Mouse (Mus musculus) testis, adult 2 months (tissue): ENCODE results near the gene Fstl4. TPM values are rescaled to one million over a fixed set of nuclear protein-coding genes. Genes with fewer than 3 reads are reported as not detected.

Experiments
- H3K27ac ChIP-seq: fragments of 200-500 bp; 2 replicates; pipeline ENCODE4 v1.5.1; 2012; ENCODE audit warnings: low read depth, low read length; ENCODE audit not compliant: control insufficient read depth, insufficient read depth
- H3K27me3 ChIP-seq: fragments of 200-500 bp; 2 replicates; pipeline ENCODE4 v1.6.1; 2012; ENCODE audit warnings: mild to moderate bottlenecking, low read length, moderate library complexity; ENCODE audit not compliant: control insufficient read depth, insufficient read depth
- H3K36me3 ChIP-seq: fragments of 200-500 bp; 2 replicates; pipeline ENCODE4 v1.6.1; 2012; ENCODE audit warnings: mild to moderate bottlenecking, low read length; ENCODE audit not compliant: control insufficient read depth, insufficient read depth
- H3K4me1 ChIP-seq: fragments of 200-500 bp; 2 replicates; pipeline ENCODE4 v1.6.1; 2012; ENCODE audit warnings: low read length; ENCODE audit not compliant: control insufficient read depth, insufficient read depth
- H3K4me3 ChIP-seq: fragments of 200-500 bp; 2 replicates; pipeline ENCODE4 v1.5.1; 2012; ENCODE audit warnings: low read depth, mild to moderate bottlenecking, low read length, moderate library complexity, mixed read lengths; ENCODE audit not compliant: control insufficient read depth
- CTCF ChIP-seq: fragments of 200-500 bp; IDR thresholded peaks from 2 replicates; pipeline ENCODE4 v1.5.1; 2012; ENCODE audit warnings: low read depth, mild to moderate bottlenecking, inconsistent platforms, low read length, moderate library complexity; ENCODE audit not compliant: control insufficient read depth, insufficient read depth, insufficient replicate concordance
- POLR2A ChIP-seq: fragments of 200-500 bp; IDR thresholded peaks from 2 replicates; pipeline ENCODE4 v1.6.1; 2012; ENCODE audit warnings: low read depth, mild to moderate bottlenecking, inconsistent platforms, low read length, moderate library complexity; ENCODE audit not compliant: control insufficient read depth
- polyA plus RNA-seq: library from polyadenylated mRNA; depleted of rRNA; stranded (reverse); fragments of >200 nt; gene quantifications from 2 replicates; pipeline ENCODE4 v1.2.3, GENCODE M21; 2012

Fstl4 gene
- polyA plus RNA-seq, 1 experiment = 0.22 TPM

DNA sequence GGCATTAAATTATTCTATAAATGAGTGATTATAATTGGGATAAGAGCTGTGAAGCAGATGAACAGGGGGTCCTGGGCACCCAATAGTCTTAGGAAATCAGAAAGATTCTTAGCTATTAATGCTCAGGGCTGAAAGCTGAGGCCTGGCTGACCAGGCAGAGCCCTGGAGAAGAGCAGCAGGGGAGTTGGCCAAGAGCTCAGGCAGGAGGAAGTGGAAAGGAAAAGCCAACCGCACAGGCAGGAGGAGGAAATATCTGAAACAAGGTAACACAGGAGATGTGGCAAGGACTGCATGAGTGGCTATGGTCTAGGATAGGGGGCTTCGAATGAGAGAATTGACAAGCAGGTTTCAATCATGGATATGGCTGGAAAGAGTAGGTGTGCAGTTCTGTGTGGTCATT, 115.5 kb downstream of the Fstl4 start:
- H3K4me3 ChIP-seq = no peak overlapping the region
- no peak for TF ChIP-seq CTCF
- TF ChIP-seq POLR2A = no peak
- no peaks in the 10 kb centered on the region for H3K27me3 ChIP-seq
- no peaks in the 10 kb centered on the region for H3K4me1 ChIP-seq
- no peak overlapping the region for H3K27ac ChIP-seq
- no peaks in the 10 kb centered on the region for H3K36me3 ChIP-seq

GRCm38 (mm10) chr11:52886559-52887303, 122.3 kb downstream of the Fstl4 start:
- Histone ChIP-seq H3K4me1 (no peaks in the 10 kb centered on the region), H3K27me3 (no peaks in the 10 kb centered on the region), H3K27ac (no peak overlapping the region), H3K36me3 (no peaks in the 10 kb centered on the region), H3K4me3 (no peak overlapping the region)
- TF ChIP-seq POLR2A (no peak), CTCF (no peak)

GRCm38 (mm10) chr11:52888150-52888549, 123.7 kb downstream of the Fstl4 start:
- H3K36me3 ChIP-seq = no peaks in the 10 kb centered on the region
- no peak overlapping the region for H3K4me3 ChIP-seq
- no peak overlapping the region for H3K27ac ChIP-seq
- no peak for TF ChIP-seq CTCF
- TF ChIP-seq POLR2A = no peak
- H3K4me1 ChIP-seq = no peaks in the 10 kb centered on the region
- H3K27me3 ChIP-seq = no peaks in the 10 kb centered on the region

DNA sequence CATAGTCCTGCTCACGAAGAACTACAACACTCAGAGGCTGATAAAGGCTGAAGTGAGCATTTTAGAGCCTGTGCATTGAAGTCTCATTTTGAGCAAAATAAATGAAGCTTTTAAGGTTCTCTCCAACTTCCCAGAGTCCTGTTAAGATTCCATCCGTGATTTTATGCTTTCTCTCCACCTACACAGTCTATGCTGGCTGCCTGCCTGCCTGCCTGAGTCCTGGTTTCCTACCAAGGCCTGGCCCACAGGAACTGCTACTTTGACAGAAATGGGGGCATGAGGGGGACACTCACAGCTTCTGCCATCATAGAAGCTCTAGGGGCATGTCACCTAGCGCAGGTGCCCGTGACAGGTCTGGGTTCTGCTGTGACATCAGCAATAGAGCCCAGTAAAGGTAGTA, 125.1 kb downstream of the Fstl4 start:
- Histone ChIP-seq H3K27me3 (no peaks in the 10 kb centered on the region), H3K27ac (no peak overlapping the region), H3K36me3 (no peaks in the 10 kb centered on the region), H3K4me1 (no peaks in the 10 kb centered on the region), H3K4me3 (no peak overlapping the region)
- TF ChIP-seq CTCF = no peak
- no peak for TF ChIP-seq POLR2A

GRCm38 (mm10) chr11:52890156-52890555, 125.7 kb downstream of the Fstl4 start:
- H3K36me3 ChIP-seq = no peaks in the 10 kb centered on the region
- H3K4me3 ChIP-seq = no peak overlapping the region
- H3K4me1 ChIP-seq = no peaks in the 10 kb centered on the region
- H3K27ac ChIP-seq = no peak overlapping the region
- TF ChIP-seq CTCF (no peak), POLR2A (no peak)
- no peaks in the 10 kb centered on the region for H3K27me3 ChIP-seq

DNA sequence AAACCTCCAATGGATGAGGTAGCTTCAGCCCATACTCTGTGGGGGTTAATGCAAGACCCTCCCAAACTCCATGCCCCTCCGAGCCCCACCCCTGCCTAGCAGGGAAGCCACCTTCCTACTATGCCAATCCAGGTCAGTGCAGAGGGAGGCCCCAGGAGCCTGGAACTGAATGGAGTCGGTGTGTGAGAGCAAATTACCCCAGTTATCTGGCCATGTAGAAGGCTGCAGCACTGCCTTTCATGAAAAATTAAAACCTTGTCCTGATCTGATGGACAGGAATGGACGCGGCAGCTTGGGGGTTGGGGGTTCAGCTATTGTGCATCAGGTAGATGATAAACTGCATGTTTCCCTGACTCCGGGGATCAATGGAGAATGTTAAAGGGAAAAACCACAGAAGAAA, 139.7 kb downstream of the Fstl4 start:
- Histone ChIP-seq H3K4me3 (no peak overlapping the region), H3K36me3 (no peaks in the 10 kb centered on the region), H3K27me3 (no peaks in the 10 kb centered on the region), H3K4me1 (no peaks in the 10 kb centered on the region), H3K27ac (no peak overlapping the region)
- TF ChIP-seq CTCF (no peak), POLR2A (no peak)

GRCm38 (mm10) chr11:52910788-52911187, 146.4 kb downstream of the Fstl4 start:
- no peak overlapping the region for H3K27ac ChIP-seq
- no peak for TF ChIP-seq CTCF
- TF ChIP-seq POLR2A = no peak
- no peak overlapping the region for H3K4me3 ChIP-seq
- H3K4me1 ChIP-seq = no peaks in the 10 kb centered on the region
- H3K27me3 ChIP-seq = no peaks in the 10 kb centered on the region
- H3K36me3 ChIP-seq = no peaks in the 10 kb centered on the region

- Histone ChIP-seq H3K27me3 (no peaks in the 10 kb centered on the region), H3K36me3 (no peaks in the 10 kb centered on the region), H3K4me3 (no peak overlapping the region), H3K27ac (no peak overlapping the region), H3K4me1 (peaks cover 4% of the 10 kb centered on the region; the same call in 1 of the 2 replicates)
- TF ChIP-seq POLR2A = no peak
- no peak for TF ChIP-seq CTCF
These were observed 150.0 kb downstream of the Fstl4 start for GRCm38 (mm10) chr11:52914431-52914830.

DNA sequence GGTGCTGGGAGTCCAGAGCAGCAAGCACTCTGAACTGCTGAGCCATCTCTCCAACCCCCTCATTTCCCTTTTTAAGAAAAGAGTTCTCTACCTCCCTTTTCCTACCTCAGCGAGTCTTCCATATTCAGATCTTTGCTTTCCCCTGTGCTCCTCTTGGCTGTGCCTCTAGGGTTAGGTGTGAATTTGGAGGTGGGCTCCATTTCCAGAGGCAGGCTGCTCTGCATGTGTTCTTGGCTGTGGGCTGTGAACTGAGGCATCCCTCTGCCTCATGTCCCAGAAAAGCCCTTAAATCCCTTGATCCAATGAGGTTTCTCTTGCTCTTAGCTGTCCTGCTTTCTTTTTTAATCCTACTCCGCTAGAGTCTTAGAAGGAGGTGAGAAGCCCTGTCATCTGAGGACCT, 151.2 kb downstream of the Fstl4 start:
- no peaks in the 10 kb centered on the region for H3K36me3 ChIP-seq
- no peak overlapping the region for H3K4me3 ChIP-seq
- H3K4me1 ChIP-seq = peaks cover 10% of the 10 kb centered on the region
- TF ChIP-seq CTCF = no peak
- TF ChIP-seq POLR2A = no peak
- no peak overlapping the region for H3K27ac ChIP-seq
- H3K27me3 ChIP-seq = no peaks in the 10 kb centered on the region
